Mouse (Mus musculus): ENCODE data around the gene Gm10719. TPM values are rescaled to one million over a fixed set of nuclear protein-coding genes. Genes with fewer than 3 reads are reported as not detected.
"Not testable (repeated sequence)": the region's sequence is repeated elsewhere in the genome, so short reads cannot be mapped to it uniquely, and the experiment has no call there.

Gene Gm10719
- polyA plus RNA-seq, 1 experiment, result not detected

DNA sequence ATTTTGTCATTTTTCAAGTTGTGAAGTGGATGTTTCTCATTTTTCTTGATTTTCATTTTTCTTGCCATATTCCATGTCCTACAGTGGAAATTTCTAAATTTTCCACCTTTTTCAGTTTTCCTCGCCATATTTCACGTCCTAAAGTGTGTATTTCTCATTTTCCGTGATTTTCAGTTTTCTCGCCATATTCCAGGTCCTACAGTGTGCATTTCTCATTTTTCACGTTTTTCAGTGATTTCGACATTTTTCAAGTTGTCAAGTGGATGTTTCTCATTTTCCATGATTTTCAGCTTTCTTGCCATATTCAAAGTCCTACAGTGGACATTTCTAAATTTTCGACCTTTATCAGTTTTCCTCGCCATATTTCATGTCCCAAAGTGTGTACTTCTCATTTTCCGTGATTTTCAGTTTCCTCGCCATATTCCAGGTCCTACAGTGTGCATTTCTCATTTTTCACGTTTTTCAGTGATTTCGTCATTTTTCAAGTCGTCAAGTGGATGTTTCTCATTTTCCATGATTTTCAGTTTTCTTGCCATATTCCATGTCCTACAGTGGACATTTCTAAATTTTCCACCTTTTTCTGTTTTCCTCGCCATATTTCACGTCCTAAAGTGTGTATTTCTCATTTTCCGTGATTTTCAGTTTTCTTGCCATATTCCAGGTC lies 6.9 kb downstream of the Gm10719 start:
- 79% methylated on average over 16 of the region's 16 CpGs for WGBS
- DNase-seq (ENCODE audit: low read depth, low spot score), result not testable (repeated sequence)

DNA sequence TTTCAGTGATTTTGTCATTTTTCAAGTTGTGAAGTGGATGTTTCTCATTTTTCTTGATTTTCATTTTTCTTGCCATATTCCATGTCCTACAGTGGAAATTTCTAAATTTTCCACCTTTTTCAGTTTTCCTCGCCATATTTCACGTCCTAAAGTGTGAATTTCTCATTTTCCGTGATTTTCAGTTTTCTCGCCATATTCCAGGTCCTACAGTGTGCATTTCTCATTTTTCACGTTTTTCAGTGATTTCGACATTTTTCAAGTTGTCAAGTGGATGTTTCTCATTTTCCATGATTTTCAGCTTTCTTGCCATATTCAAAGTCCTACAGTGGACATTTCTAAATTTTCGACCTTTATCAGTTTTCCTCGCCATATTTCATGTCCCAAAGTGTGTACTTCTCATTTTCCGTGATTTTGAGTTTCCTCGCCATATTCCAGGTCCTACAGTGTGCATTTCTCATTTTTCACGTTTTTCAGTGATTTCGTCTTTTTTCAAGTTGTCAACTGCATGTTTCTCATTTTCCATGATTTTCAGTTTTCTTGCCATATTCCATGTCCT lies 7.8 kb downstream of the Gm10719 start, which contains the start of gene Gm10717:
Gene Gm10717, plus strand, starts transcription at position 506 of the 556 bp plus-strand sequence.
- WGBS, result 72% methylated on average over 12 of the region's 12 CpGs
- DNase-seq (ENCODE audit: low read depth, low spot score), result not testable (repeated sequence)

- WGBS, result 75% methylated on average over 5 of the region's 6 CpGs
- not testable (repeated sequence) for DNase-seq (ENCODE audit: low read depth, low spot score)
Measured at GRCm38 (mm10) chr9:3025653-3026052, 8.4 kb downstream of the Gm10719 start.

DNA sequence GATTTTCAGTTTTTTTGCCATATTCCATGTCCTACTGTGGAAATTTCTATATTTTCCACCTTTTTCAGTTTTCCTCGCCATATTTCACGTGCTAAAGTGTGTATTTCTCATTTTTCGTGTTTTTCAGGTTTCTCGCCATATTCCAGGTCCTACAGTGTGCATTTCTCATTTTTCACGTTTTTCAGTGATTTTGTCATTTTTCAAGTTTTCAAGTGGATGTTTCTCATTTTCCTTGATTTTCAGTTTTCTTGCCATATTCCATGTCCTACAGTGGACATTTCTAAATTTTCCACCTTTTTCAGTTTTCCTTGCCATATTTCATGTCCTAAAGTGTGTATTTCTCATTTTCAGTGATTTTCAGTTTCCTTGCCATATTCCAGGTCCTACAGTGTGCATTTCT lies 8.9 kb downstream of the Gm10719 start:
- 78% methylated on average over 5 of the region's 5 CpGs for WGBS
- DNase-seq (ENCODE audit: low read depth, low spot score), result not testable (repeated sequence)

DNA sequence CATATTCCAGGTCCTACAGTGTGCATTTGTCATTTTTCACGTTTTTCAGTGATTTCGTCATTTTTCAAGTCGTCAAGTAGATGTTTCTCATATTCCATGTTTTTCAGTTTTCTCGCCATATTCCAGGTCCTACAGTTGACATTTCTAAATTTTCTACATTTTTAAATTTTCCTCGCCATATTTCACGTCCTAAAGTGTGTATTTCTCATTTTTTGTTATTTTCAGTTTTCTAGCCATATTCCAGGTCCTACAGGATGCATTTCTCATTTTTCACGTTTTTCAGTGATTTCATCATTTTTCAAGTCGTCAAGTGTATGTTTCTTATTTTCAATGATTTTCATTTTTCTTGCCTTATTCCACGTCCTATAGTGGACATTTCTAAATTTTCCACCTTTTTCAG lies 9.5 kb downstream of the Gm10719 start:
- WGBS, result 66% methylated on average over 9 of the region's 9 CpGs
- not testable (repeated sequence) for DNase-seq (ENCODE audit: low read depth, low spot score)

GRCm38 (mm10) chr9:3027200-3027599 lies 10.0 kb downstream of the Gm10719 start:
- 73% methylated on average over 9 of the region's 9 CpGs for WGBS
- peak; percentile 42 for DNase-seq (ENCODE audit: low read depth, low spot score)

DNA sequence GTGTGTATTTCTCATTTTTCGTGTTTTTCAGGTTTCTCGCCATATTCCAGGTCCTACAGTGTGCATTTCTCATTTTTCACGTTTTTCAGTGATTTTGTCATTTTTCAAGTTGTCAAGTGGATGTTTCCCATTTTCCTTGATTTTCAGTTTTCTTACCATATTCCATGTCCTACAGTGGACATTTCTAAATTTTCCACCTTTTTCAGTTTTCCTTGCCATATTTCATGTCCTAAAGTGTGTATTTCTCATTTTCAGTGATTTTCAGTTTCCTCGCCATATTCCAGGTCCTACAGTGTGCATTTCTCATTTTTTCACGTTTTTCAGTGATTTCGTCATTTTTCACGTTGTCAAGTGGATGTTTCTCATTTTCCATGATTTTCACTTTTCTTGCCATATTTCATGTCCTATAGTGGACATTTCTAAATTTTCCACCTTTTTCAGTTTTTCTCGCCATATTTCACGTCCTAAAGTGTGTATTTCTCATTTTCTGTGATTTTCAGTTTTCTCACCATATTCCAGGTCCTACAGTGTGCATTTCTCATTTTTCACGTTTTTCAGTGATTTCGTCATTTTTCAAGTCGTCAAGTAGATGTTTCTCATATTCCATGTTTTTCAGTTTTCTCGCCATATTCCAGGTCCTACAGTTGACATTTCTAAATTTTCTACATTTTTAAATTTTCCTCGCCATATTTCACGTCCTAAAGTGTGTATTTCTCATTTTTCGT lies 12.2 kb downstream of the Gm10719 start:
- not testable (repeated sequence) for DNase-seq (ENCODE audit: low read depth, low spot score)
- 64% methylated on average over 14 of the region's 16 CpGs for WGBS

DNA sequence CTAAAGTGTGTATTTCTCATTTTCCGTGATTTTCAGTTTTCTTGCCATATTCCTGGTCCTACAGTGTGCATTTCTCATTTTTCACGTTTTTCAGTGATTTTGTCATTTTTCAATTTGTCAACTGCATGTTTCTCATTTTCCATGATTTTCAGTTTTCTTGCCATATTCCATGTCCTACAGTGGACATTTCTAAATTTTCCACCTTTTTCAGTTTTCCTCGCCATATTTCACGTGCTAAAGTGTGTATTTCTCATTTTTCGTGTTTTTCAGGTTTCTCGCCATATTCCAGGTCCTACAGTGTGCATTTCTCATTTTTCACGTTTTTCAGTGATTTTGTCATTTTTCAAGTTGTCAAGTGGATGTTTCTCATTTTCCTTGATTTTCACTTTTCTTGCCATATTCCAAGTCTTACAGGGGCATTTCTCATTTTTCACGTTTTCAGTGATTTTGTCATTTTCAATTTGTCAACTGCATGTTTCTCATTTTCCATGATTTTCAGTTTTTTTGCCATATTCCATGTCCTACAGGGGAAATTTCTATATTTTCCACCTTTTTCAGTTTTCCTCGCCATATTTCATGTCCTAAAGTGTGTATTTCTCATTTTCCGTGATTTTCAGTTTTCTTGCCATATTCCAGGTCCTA lies 13.6 kb downstream of the Gm10719 start:
- 65% methylated on average over 2 of the region's 10 CpGs for WGBS
- DNase-seq (ENCODE audit: low read depth, low spot score), result peak; percentile 100

- WGBS, result 42% methylated on average over 1 of the region's 8 CpGs
- not testable (repeated sequence) for DNase-seq (ENCODE audit: low read depth, low spot score)
Measured at GRCm38 (mm10) chr9:3034299-3034698, 17.1 kb downstream of the Gm10719 start, which contains the start of gene Gm17535. Gm17535 (plus strand) TSS chr9:3034599.

DNA sequence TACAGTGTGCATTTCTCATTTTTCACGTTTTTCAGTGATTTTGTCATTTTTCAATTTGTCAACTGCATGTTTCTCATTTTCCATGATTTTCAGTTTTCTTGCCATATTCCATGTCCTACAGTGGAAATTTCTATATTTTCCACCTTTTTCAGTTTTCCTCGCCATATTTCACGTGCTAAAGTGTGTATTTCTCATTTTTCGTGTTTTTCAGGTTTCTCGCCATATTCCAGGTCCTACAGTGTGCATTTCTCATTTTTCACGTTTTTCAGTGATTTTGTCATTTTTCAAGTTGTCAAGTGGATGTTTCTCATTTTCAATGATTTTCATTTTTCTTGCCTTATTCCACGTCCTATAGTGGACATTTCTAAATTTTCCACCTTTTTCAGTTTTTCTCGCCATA lies 19.4 kb downstream of the Gm10719 start, which contains the start of gene Gm10715:
Gene Gm10715, plus strand, starts transcription at position 301 of the 400 bp plus-strand sequence.
- DNase-seq (ENCODE audit: low read depth, low spot score), result not testable (repeated sequence)
- WGBS, result 81% methylated on average over 8 of the region's 8 CpGs

GRCm38 (mm10) chr9:3038161-3038560 lies 21.0 kb downstream of the Gm10719 start:
- 64% methylated on average over 4 of the region's 4 CpGs for WGBS
- peak; percentile 1 for DNase-seq (ENCODE audit: low read depth, low spot score)

Other genes starting within 250 kb of the Gm10719 start
- gene Gm10722, start 16.5 kb upstream of the Gm10719 start, polyA plus RNA-seq (2012; rRNA removed), result not detected in 2 replicates
- not detected in 2 replicates for gene Gm11168, start 14.1 kb upstream of the Gm10719 start, polyA plus RNA-seq (2012; rRNA removed)
- not detected in 2 replicates for gene Gm10721, start 4.3 kb upstream of the Gm10719 start, polyA plus RNA-seq (2012; rRNA removed)
- gene Gm10720, start 1.8 kb upstream of the Gm10719 start, polyA plus RNA-seq (2012; rRNA removed), result not detected in 2 replicates
- not detected in 2 replicates for gene Gm10718, start 6.1 kb downstream of the Gm10719 start, polyA plus RNA-seq (2012; rRNA removed)
- gene Gm10717, start 8.0 kb downstream of the Gm10719 start, polyA plus RNA-seq (2012; rRNA removed), result not detected in 2 replicates
- not detected in 2 replicates for gene Gm17535, start 17.2 kb downstream of the Gm10719 start, polyA plus RNA-seq (2012; rRNA removed)
- not detected in 2 replicates for gene Gm10715, start 19.5 kb downstream of the Gm10719 start, polyA plus RNA-seq (2012; rRNA removed)